Mouse (Mus musculus) heart, adult 2 months (tissue): Measurements from ENCODE around the gene Gpr62. TPM values are rescaled to one million over a fixed set of nuclear protein-coding genes. Genes with fewer than 3 reads are reported as not detected.
A peak's percentile ranks its signal among the peaks of the same experiment; 100 is the strongest.

ENCODE experiments used
- DNase-seq, 2 experiments: peaks; one replicate each; pipeline ENCODE4 v3.0.0; 2021
- H3K27ac ChIP-seq: fragments of 200-600 bp; 2 replicates; pipeline ENCODE4 v1.8.1; 2022
- H3K27me3 ChIP-seq: fragments of 200-500 bp; 2 replicates; pipeline ENCODE4 v1.6.1; 2012; ENCODE audit warnings: mild to moderate bottlenecking, low read length, inconsistent platforms, mixed read lengths; ENCODE audit not compliant: control insufficient read depth, insufficient read depth
- H3K36me3 ChIP-seq: fragments of 200-500 bp; 2 replicates; pipeline ENCODE4 v1.6.1; 2012; ENCODE audit warnings: low read length, inconsistent platforms; ENCODE audit not compliant: control insufficient read depth, insufficient read depth
- H3K4me1 ChIP-seq: fragments of 200-500 bp; 2 replicates; pipeline ENCODE4 v1.6.1; 2011; ENCODE audit warnings: low read length; ENCODE audit not compliant: control insufficient read depth, insufficient read depth
- H3K4me3 ChIP-seq: fragments of 200-600 bp; 2 replicates; pipeline ENCODE4 v1.8.1; 2022
- H3K79me2 ChIP-seq: fragments of 200-500 bp; replicated peaks from 2 replicates; pipeline ENCODE4 v1.6.1; 2012; ENCODE audit warnings: mild to moderate bottlenecking, inconsistent platforms, low read length, moderate library complexity, mixed read lengths; ENCODE audit not compliant: control insufficient read depth, insufficient read depth
- H3K9ac ChIP-seq: fragments of 200-500 bp; 2 replicates; pipeline ENCODE4 v1.6.1; 2012; ENCODE audit warnings: low read depth, mild to moderate bottlenecking, control low read depth, inconsistent platforms, low read length, mixed read lengths
- CTCF ChIP-seq: fragments of 200-600 bp; IDR thresholded peaks from 2 replicates; pipeline ENCODE4 v1.8.1; 2022; ENCODE audit warnings: antibody characterized with exemption, mild to moderate bottlenecking, moderate library complexity
- EP300 ChIP-seq: fragments of 200-500 bp; IDR thresholded peaks from 2 replicates; pipeline ENCODE4 v1.6.1; 2011; ENCODE audit warnings: low read depth, low read length, control low read depth; ENCODE audit not compliant: insufficient read depth
- POLR2A ChIP-seq: fragments of 200-500 bp; IDR thresholded peaks from 2 replicates; pipeline ENCODE4 v1.6.1; 2011; ENCODE audit warnings: mild to moderate bottlenecking, low read depth, low read length, control low read depth; ENCODE audit not compliant: insufficient read depth
- WGBS: fragments of 180-500 bp; shearing (Covaris S2); methylation state at CpG from one replicate; pipeline ENCODE4 v1.1.7; 2018; 5-methylcytosine and 5-hydroxymethylcytosine counted together
- intact Hi-C: fragments of 180-260 bp; cut with DNase I; formaldehyde crosslinking; loops from one replicate; pipeline ENCODE4 v1.15.1; 2025
- polyA plus RNA-seq: library from polyadenylated mRNA; depleted of rRNA; stranded (reverse); fragments of >200 nt; gene quantifications from 2 replicates; pipeline ENCODE4 v1.2.3, GENCODE M21; 2012
- total RNA-seq, 2 experiments: library from RNA; stranded (reverse); gene quantifications; 2 replicates each; pipeline ENCODE4 v1.2.3; 2021

Gene Gpr62
- total and polyA plus RNA-seq, 3 experiments: not detected

DNA sequence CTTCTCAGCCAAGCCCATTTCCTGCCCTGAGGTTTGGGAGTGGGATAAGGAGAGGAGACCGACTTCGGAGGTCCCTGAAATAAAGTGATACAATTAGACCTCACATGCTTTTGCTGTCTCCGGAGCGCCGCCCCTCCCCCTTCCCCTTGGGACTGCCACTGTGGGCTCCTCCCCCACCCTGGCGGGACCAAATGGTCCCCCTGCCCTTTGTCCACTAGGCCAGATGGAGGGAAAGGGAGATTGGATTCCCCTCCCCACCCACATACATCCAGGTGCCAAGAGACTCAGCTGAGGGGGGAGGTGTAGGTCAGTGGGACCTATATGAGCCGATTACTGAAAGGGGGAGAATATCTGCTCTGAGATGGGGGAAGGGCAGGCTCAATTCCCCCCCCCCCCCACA lies 12.9 kb downstream of the Gpr62 start:
- Histone ChIP-seq H3K27me3 (no peaks in the 10 kb centered on the region), H3K27ac (no peak overlapping the region; the same call in 1 of the 2 replicates), H3K36me3 (no peaks in the 10 kb centered on the region), H3K4me1 (peaks cover 14% of the 10 kb centered on the region), H3K4me3 (no peak overlapping the region), H3K9ac (no peak overlapping the region), H3K79me2 (no peaks in the 10 kb centered on the region)
- TF ChIP-seq POLR2A: no peak
- no peak for DNase-seq
- 26% methylated on average over 7 of the region's 7 CpGs for WGBS
- intact Hi-C loops: no loop called here

DNA sequence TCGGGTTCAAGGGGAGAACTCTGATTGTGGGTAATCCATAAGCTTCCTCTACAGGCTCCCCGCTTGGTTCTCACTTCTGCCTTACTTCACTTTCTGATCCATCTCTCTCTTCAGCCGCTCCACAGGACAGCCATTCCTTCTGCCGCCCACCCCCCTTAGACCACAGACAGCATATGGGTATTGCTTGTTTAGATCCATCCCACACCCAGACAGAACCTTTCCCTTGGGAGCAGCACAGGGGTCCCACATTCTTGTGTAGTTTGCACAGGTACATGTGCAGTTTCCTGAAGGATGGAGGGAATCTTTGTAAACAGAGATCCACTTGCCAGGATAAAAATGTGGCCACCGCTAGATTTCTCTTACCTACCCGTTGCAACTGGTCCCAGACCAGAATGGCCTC lies 13.4 kb downstream of the Gpr62 start:
- intact Hi-C loops: no loop called here
- no peak for DNase-seq
- peaks cover 16% of the 10 kb centered on the region for H3K4me1 ChIP-seq
- no peaks in the 10 kb centered on the region for H3K27me3 ChIP-seq
- no peak overlapping the region for H3K4me3 ChIP-seq
- no peak overlapping the region; the same call in 1 of the 2 replicates for H3K27ac ChIP-seq
- no peak overlapping the region for H3K9ac ChIP-seq
- no peaks in the 10 kb centered on the region for H3K79me2 ChIP-seq
- H3K36me3 ChIP-seq: no peaks in the 10 kb centered on the region
- WGBS: 71% methylated on average over 6 of the region's 6 CpGs
- no peak for TF ChIP-seq POLR2A
- no peak for TF ChIP-seq CTCF
- no peak for TF ChIP-seq EP300

DNA sequence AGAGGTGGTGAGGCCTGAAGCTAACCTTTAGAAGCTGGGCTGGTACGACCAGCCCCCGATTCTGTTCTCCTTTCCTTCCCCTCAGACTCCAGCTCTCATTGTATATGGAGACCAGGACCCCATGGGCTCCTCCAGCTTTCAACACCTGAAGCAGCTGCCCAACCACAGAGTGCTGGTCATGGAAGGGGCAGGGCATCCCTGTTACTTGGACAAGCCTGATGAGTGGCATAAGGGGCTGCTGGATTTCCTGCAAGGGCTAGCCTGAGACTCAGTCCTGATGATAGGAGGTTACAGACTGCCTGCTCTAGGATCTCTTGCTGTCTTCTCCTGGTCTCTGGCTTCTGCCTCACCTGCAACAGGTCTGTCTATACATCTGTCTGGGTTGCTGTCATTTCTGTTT lies 13.8 kb downstream of the Gpr62 start:
- intact Hi-C loops: no loop called here
- H3K79me2 ChIP-seq: no peaks in the 10 kb centered on the region
- DNase-seq: no peak
- TF ChIP-seq POLR2A (no peak), CTCF (no peak), EP300 (no peak)
- 73% methylated on average over 2 of the region's 2 CpGs for WGBS
- H3K4me3 ChIP-seq: no peak overlapping the region
- no peak overlapping the region for H3K9ac ChIP-seq
- H3K36me3 ChIP-seq: no peaks in the 10 kb centered on the region
- H3K4me1 ChIP-seq: peaks cover 16% of the 10 kb centered on the region
- H3K27ac ChIP-seq: no peak overlapping the region
- H3K27me3 ChIP-seq: no peaks in the 10 kb centered on the region

DNA sequence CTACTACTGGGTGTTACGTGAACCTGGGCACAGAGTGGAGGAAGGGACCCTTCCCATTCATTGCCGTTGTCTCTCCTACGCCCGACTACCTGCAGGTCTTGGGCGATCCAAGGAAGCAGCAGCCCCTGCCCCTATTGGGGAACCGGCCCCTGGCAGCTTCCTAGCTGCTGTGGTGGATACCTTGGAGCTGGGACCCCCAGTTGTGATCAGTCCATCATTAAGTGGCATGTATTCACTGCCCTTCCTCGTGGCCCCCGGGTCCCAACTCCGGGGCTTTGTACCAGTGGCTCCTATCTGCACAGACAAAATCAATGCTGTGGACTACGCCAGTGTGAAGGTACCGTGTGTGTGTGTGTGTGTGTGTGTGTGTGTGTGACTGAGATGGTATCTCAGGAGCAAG lies 14.4 kb downstream of the Gpr62 start:
- no peak overlapping the region for H3K9ac ChIP-seq
- H3K4me3 ChIP-seq: no peak overlapping the region
- no peaks in the 10 kb centered on the region for H3K27me3 ChIP-seq
- intact Hi-C loops: no loop called here
- no peaks in the 10 kb centered on the region for H3K79me2 ChIP-seq
- WGBS: 82% methylated on average over 11 of the region's 11 CpGs
- peaks cover 16% of the 10 kb centered on the region for H3K4me1 ChIP-seq
- H3K27ac ChIP-seq: no peak overlapping the region; the same call in none of the 2 replicates
- DNase-seq: no peak
- TF ChIP-seq POLR2A (no peak), EP300 (no peak), CTCF (no peak)
- H3K36me3 ChIP-seq: no peaks in the 10 kb centered on the region

DNA sequence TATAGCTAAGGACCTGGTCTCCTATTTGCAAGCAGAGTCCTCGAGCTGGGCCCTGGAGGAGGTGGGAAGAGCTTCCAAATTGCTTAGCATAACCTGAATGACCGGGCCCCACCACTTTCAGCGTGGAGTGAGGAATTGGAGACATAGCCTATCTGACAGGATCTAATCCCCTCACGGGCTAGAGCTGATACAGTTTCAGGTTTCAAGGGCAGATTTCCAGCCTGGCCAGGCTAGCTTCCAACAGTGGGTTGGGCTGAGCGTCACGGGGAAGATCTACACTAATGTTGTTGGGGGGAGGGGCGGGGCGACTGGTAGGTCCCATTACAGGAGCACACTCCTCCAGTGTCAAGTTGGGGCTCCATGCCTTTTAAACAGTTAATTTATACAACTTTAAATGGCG lies 15.1 kb downstream of the Gpr62 start:
- WGBS: 32% methylated on average over 9 of the region's 9 CpGs
- Histone ChIP-seq H3K27ac (peak overlapping the region; percentile 33; the same call in 1 of the 2 replicates), H3K27me3 (no peaks in the 10 kb centered on the region)

DNA sequence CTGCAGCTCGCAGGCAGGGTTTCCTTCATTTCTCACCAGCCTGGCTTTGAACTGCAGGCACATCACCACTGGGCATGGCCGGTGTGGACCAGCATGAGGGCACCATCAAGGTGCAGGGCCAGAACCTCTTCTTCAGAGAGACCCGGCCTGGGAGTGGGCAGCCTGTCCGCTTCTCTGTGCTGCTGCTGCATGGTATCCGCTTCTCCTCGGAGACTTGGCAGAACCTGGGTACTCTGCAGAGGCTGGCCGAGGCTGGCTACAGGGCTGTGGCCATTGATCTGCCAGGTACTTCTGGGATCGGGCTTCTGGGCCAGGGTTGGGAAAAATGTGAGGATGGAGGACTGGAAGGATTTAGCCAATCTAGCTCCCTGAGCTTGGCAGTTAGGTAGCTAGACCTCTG lies 15.8 kb downstream of the Gpr62 start:
- Histone ChIP-seq H3K9ac (no peak overlapping the region), H3K27ac (peak overlapping the region; percentile 33; the same call in 1 of the 2 replicates), H3K4me3 (no peak overlapping the region), H3K36me3 (no peaks in the 10 kb centered on the region), H3K4me1 (peaks cover 16% of the 10 kb centered on the region), H3K27me3 (no peaks in the 10 kb centered on the region), H3K79me2 (no peaks in the 10 kb centered on the region)
- no peak for DNase-seq
- intact Hi-C loops: no loop called here
- TF ChIP-seq POLR2A (no peak), EP300 (no peak), CTCF (no peak)
- WGBS: 84% methylated on average over 8 of the region's 8 CpGs

More for the DNA sequence above, 15.1 kb downstream of the Gpr62 start:
- DNase-seq: peak; percentile 62 to 66
- Histone ChIP-seq H3K79me2 (no peaks in the 10 kb centered on the region), H3K36me3 (no peaks in the 10 kb centered on the region), H3K9ac (no peak overlapping the region), H3K4me1 (peaks cover 16% of the 10 kb centered on the region), H3K4me3 (no peak overlapping the region)
- TF ChIP-seq POLR2A (no peak), CTCF (no peak), EP300 (no peak)
- intact Hi-C loops: no loop called here
